Mouse (Mus musculus): Measurements from ENCODE around the gene Serpinb6c. TPM values are rescaled to one million over a fixed set of nuclear protein-coding genes. Genes with fewer than 3 reads are reported as not detected.

Serpinb6c gene
- polyA plus RNA-seq (2014; fragmentation: Illumina TruSeq; extraction: RNeasy Lipid Tissue Mini Kit (QIAGEN cat#74804); ENCODE audit: low read depth, low replicate concordance), result 2.9 TPM

GRCm38 (mm10) chr13:33905176-33905954 is at the start of gene Serpinb6c:
Serpinb6c (minus strand) TSS chr13:33905708.

GRCm38 (mm10) chr13:33843308-33843707 is 62.2 kb downstream of the Serpinb6c start, which contains the start of gene Serpinb6e:
Serpinb6e (minus strand) TSS chr13:33843408.

Other genes starting within 250 kb of the Serpinb6c start
- gene Serpinb6d, start 244.3 kb downstream of the Serpinb6c start, polyA plus RNA-seq (2014; fragmentation: Illumina TruSeq; extraction: RNeasy Lipid Tissue Mini Kit (QIAGEN cat#74804); ENCODE audit: low read depth, low replicate concordance), result 1.5 TPM
- not detected for gene Serpinb6e, start 62.3 kb downstream of the Serpinb6c start, polyA plus RNA-seq (2014; fragmentation: Illumina TruSeq; extraction: RNeasy Lipid Tissue Mini Kit (QIAGEN cat#74804); ENCODE audit: low read depth, low replicate concordance)
- gene Nqo2, start 59.0 kb upstream of the Serpinb6c start, polyA plus RNA-seq (2014; fragmentation: Illumina TruSeq; extraction: RNeasy Lipid Tissue Mini Kit (QIAGEN cat#74804); ENCODE audit: low read depth, low replicate concordance), result 101 TPM
- 12.0 TPM for gene Ripk1, start 96.7 kb upstream of the Serpinb6c start, polyA plus RNA-seq (2014; fragmentation: Illumina TruSeq; extraction: RNeasy Lipid Tissue Mini Kit (QIAGEN cat#74804); ENCODE audit: low read depth, low replicate concordance)
- 317 TPM for gene Serpinb6a, start 97.1 kb upstream of the Serpinb6c start, polyA plus RNA-seq (2014; fragmentation: Illumina TruSeq; extraction: RNeasy Lipid Tissue Mini Kit (QIAGEN cat#74804); ENCODE audit: low read depth, low replicate concordance)
- gene Bphl, start 131.9 kb upstream of the Serpinb6c start, polyA plus RNA-seq (2014; fragmentation: Illumina TruSeq; extraction: RNeasy Lipid Tissue Mini Kit (QIAGEN cat#74804); ENCODE audit: low read depth, low replicate concordance), result 10.1 TPM
- 1.1 TPM for gene Tubb2a, start 172.3 kb upstream of the Serpinb6c start, polyA plus RNA-seq (2014; fragmentation: Illumina TruSeq; extraction: RNeasy Lipid Tissue Mini Kit (QIAGEN cat#74804); ENCODE audit: low read depth, low replicate concordance)
- not detected for gene Tubb2b, start 224.8 kb upstream of the Serpinb6c start, polyA plus RNA-seq (2014; fragmentation: Illumina TruSeq; extraction: RNeasy Lipid Tissue Mini Kit (QIAGEN cat#74804); ENCODE audit: low read depth, low replicate concordance)

Data from testis, adult 10 weeks (tissue).